Mouse (Mus musculus): ENCODE results near the gene Thoc5. TPM values are rescaled to one million over a fixed set of nuclear protein-coding genes. Genes with fewer than 3 reads are reported as not detected.

The Thoc5 gene
- total RNA-seq, 2 experiments from 2014 or later = 34.4 to 37.6 TPM

DNA sequence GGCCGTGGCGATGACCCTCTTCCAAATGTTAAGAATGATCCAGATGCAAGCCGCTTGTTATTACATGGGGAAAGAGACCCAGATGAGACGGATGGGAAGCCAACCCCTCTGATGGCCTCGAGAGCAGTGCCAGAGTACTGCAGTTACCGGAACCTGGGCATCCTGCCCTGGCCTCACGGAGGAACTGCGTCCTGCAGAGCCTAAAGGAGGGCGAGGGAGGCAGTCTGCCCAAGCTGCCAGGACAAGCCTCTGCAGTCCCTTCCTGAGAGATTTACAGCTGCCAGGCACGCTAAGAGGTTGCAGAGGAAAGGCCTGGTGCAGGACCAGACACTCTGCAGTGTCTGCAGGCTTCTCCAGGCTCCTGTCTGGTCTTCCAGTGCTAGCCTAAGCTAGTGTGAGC is 73.3 kb downstream of the Thoc5 start:
- intact Hi-C loops (cut with DNase I) = no loop called here
- DNase-seq (ENCODE audit: low spot score in 2 of 2) = no peak

DNA sequence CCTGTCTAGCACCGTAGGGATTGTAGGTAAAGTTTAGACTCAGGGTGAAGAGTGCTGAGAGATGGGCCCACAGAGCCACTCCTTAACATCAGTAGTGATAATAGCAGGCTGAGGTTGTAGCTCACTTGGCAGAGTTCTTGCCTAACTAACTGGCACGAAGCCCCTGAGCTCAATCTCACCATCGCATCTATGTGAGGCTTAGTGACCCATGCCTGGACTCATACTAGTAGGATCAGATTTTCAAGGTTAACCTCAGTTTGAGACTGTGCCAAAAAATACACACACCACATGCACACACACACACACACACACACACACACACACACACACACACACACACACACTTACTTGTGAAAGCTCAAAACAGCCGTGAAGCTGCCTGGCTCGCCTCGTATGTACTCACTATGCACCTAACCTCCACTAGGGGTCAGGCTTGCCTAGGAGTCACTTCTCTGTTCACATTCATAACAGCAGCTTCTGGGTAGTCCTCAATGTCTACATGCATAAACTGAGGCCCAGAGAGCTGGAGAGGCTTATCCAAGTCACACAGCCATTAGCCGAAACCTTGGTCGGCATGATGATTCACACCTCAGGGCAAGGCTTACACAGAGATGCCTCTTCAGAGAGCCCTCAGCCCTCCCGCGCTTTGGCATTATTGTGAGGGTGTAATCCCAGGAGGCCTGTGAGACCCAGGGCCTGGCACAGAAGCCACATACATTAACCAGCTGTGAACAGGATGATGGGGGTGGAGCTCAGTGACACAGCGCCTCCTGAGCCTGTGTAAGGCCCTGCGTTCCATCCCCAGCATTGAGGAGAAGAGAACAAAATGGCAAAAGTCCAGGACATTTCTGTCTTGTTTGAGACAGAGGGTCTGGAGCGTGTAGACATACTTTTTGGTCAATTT is 78.1 kb downstream of the Thoc5 start:
- peak; percentile 62 to 72 for DNase-seq (ENCODE audit: low spot score in 2 of 2)
- intact Hi-C loops (cut with DNase I) = no loop called here

DNA sequence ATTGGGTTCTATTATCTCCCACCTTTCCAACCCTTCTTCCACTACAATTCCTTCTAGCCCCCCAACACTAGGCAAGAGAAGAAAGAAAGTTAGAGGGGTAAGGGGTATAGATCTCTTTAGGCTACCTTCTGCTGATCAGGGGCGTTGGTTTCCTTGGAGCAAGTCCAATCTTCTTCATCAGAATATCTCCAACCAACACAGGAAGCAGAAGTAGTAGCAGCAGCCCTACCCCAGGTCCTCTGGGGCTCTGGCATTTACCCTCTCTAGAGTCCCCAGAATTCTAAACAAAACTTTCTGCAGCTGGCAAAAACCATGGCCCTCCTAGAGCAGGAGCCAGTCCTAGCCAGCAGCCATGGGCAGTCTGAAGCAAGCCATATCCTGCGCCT is 78.7 kb downstream of the Thoc5 start:
- no peak for DNase-seq (ENCODE audit: low spot score in 2 of 2)
- intact Hi-C loops (cut with DNase I) = loop anchor here (2.0 kb wide), 1 partner anchor 57 kb away; no protein-coding TSS in a partner anchor

DNA sequence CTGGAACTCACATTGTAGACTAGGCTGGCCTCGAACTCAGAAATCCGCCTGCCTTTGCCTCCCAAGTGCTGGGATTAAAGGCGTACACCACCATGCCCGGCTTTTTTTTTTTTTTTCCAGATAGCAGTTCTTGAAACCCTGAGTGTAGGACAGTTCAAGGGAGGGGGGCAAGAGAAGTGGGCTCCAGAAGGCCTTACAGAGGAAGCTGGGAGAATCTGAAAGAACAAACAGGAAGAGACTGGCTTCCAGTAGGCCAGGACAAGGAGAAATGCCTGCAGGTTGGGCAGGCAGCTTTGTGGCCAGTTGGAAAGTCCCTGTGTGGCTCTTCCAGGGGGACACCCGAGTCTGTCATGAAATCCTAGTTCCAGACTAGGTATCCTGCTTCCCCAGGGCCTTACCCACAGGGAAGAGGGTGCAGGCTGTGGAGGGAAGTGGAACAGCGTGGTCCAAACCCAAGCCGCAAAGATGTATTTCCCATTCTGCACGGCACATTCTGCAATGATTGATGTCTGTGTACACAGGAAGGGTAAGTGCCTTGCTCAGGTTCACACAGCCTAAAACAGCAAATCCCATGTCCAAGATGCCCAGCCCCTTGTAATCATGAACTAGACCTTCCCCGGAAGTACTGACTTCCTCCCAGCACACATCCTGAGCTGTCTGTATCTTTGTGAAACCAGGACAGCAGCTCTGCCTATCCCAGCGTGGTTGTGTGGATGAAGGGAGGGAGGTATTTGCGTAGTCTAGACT is 79.4 kb downstream of the Thoc5 start:
- DNase-seq (ENCODE audit: low spot score in 2 of 2) = no peak
- intact Hi-C loops (cut with DNase I) = loop anchor here (2.0 to 5.0 kb wide), 2 partner anchors 37 to 58 kb away; no protein-coding TSS in a partner anchor

DNA sequence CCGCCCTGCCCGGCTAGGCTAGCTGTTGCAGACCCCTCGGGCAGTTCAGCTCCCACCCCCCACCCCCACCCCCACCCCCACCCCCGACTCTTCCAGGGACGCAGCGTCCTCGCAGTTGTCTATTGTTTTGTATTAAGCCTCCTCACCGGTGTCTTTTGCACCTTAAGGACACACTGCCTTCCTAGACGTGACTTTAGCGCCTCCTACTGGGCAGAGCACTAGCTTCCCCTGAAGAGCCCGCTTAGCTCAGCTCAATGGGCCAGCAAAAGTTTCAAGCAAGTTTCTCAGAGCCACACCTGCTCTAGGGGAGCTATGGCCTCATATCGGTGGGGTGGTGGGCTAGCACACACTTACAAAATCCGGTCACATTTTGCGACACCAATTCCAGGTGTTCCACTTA is 80.5 kb downstream of the Thoc5 start:
- DNase-seq (ENCODE audit: low spot score in 2 of 2) = peak; percentile 44 to 62
- intact Hi-C loops (cut with DNase I) = loop anchor here (2.0 to 5.0 kb wide), 2 partner anchors 38 to 59 kb away; no protein-coding TSS in a partner anchor

Small RNA genes lying within 50 kb of the gene (microRNA-seq; reads per million reads assigned to microRNA genes)
- gene Mir6918 = 1.7 to 2.0 reads per million in 2 experiments

Other genes with a start within 250 kb of the Thoc5 start
- 100 to 1,000 TPM; 379 to 407 TPM for gene Uqcr10, start 191.0 kb upstream of the Thoc5 start, total RNA-seq (2021)
- 10 to 100 TPM; 27.8 to 30.8 TPM for gene Zmat5, start 190.6 kb upstream of the Thoc5 start, total RNA-seq (2021)
- gene Cabp7, start 148.5 kb upstream of the Thoc5 start, total RNA-seq (2021) = 10 to 100 TPM; 13.8 to 16.0 TPM
- gene Nf2, start 45.8 kb upstream of the Thoc5 start, total RNA-seq (2021) = 10 to 100 TPM; 76.2 to 76.5 TPM
- 10 to 100 TPM; 76.3 to 86.3 TPM for gene Nipsnap1, start 21.4 kb upstream of the Thoc5 start, total RNA-seq (2021)
- gene Nefh, start 52.7 kb downstream of the Thoc5 start, total RNA-seq (2021) = 10 to 100 TPM; 41.3 to 44.4 TPM
- 100 to 1,000 TPM; 149 to 152 TPM for gene Ap1b1, start 91.5 kb downstream of the Thoc5 start, total RNA-seq (2021)
- gene Rasl10a, start 162.8 kb downstream of the Thoc5 start, total RNA-seq (2021) = 10 to 100 TPM; 68.0 to 80.4 TPM
- 10 to 100 TPM; 82.5 to 95.0 TPM for gene Gas2l1, start 170.0 kb downstream of the Thoc5 start, total RNA-seq (2021)
- 10 to 100 TPM; 20.9 to 21.0 TPM for gene Rhbdd3, start 203.6 kb downstream of the Thoc5 start, total RNA-seq (2021)
- 100 to 1,000 TPM; 259 to 301 TPM for gene Ewsr1, start 203.9 kb downstream of the Thoc5 start, total RNA-seq (2021)